Mouse (Mus musculus) heart, embryonic 11.5 days (tissue): ENCODE results near the gene Nod2. TPM values are rescaled to one million over a fixed set of nuclear protein-coding genes. Genes with fewer than 3 reads are reported as not detected.

Source experiments
- ATAC-seq: fragments of 200-750 bp; cut with Nextera tagmentation; replicated peaks from 2 replicates; pipeline ENCODE4 v1.8.0; 2017; ENCODE audit warnings: moderate library complexity; ENCODE audit not compliant: insufficient number of reproducible peaks, low FRiP score, low TSS enrichment
- H3K27ac ChIP-seq: fragments of 300-500 bp; sonication (generic); 2 replicates; pipeline ENCODE4 v1.5.1; 2014; ENCODE audit warnings: mild to moderate bottlenecking, low read depth, low read length
- H3K27me3 ChIP-seq: fragments of 300-500 bp; sonication (generic); 2 replicates; pipeline ENCODE4 v1.6.1; 2014; ENCODE audit warnings: mild to moderate bottlenecking, low read length, mixed read lengths; ENCODE audit not compliant: control insufficient read depth, insufficient read depth
- H3K36me3 ChIP-seq: fragments of 300-500 bp; sonication (generic); 2 replicates; pipeline ENCODE4 v1.6.1; 2014; ENCODE audit warnings: mild to moderate bottlenecking, low read length, moderate library complexity, mixed read lengths; ENCODE audit not compliant: control insufficient read depth, insufficient read depth
- H3K4me1 ChIP-seq: fragments of 300-500 bp; sonication (generic); 2 replicates; pipeline ENCODE4 v1.6.1; 2014; ENCODE audit warnings: low read length; ENCODE audit not compliant: control insufficient read depth, insufficient read depth
- H3K4me2 ChIP-seq: fragments of 300-500 bp; sonication (generic); 2 replicates; pipeline ENCODE4 v1.6.1; 2014; ENCODE audit warnings: mild to moderate bottlenecking, moderate library complexity
- H3K4me3 ChIP-seq: fragments of 300-500 bp; sonication (generic); 2 replicates; pipeline ENCODE4 v1.5.1; 2014; ENCODE audit warnings: low read depth, low read length
- H3K9ac ChIP-seq: fragments of 300-500 bp; sonication (generic); 2 replicates; pipeline ENCODE4 v1.6.1; 2014; ENCODE audit warnings: mild to moderate bottlenecking, low read depth, low read length, moderate library complexity
- H3K9me3 ChIP-seq: fragments of 300-500 bp; sonication (generic); replicated peaks from 2 replicates; pipeline ENCODE4 v1.6.1; 2016; ENCODE audit warnings: low read length; ENCODE audit not compliant: control insufficient read depth
- WGBS: fragments of 180-500 bp; shearing (Covaris S2); extraction: QIAGEN DNeasy Blood & Tissue Kit; methylation state at CpG from one replicate; pipeline ENCODE4 v1.1.7; 2014; ENCODE audit not compliant: insufficient replicate concordance; 5-methylcytosine and 5-hydroxymethylcytosine counted together
- polyA plus RNA-seq: library from polyadenylated mRNA; unstranded; fragments of >200 nt; fragmentation: Nextera tagmentation; extraction: Ambion mirVana; gene quantifications from 2 replicates; pipeline ENCODE4 v1.2.1, GENCODE M21; 2014

Nod2 gene
- polyA plus RNA-seq, 1 experiment from 2014 or later: 0.04 TPM

DNA sequence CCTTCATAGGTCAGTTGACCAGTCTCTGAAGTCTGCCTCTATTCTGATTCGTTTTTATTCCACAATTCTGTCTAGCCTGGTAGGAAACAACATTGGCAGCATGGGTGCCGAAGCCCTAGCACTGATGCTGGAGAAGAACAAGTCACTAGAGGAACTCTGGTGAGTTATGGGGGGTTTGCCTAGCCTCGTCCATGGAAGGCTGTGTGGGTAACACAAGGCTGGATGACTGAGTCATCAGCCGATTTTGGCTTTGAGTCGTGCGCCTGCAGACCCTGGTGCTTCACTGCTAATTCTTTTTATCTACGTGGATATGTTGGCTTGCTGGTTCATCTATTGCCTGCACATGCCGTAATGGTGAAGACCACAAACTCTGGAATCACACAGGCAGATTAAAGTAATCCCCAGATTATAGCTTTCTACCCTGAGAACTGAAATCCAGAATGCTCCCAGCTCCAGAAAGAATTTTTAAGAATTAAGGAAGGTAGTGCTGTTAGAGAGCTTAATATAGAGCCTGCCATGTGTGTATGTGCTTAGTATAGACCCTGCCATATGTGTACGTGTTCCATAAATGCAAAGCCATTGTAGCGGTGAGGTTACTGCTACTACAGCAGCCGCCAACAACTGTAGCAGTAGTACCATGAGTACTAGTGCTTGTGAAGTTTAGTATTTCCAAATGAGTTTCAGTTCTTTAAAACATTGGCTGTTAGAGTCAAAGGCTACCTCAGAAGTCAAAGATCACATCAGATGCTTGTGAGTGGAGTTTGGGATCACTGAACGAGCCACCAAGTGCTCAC is 28.5 kb downstream of the Nod2 start:
- H3K4me3 ChIP-seq: no peak overlapping the region
- no peaks in the 10 kb centered on the region for H3K9me3 ChIP-seq
- no peak overlapping the region for H3K4me2 ChIP-seq
- H3K27me3 ChIP-seq: no peaks in the 10 kb centered on the region; the same call in 1 of the 2 replicates
- H3K4me1 ChIP-seq: no peaks in the 10 kb centered on the region
- 80% methylated on average over 12 of the region's 12 CpGs for WGBS
- H3K27ac ChIP-seq: no peak overlapping the region
- no peak overlapping the region for H3K9ac ChIP-seq
- no peak for ATAC-seq
- no peaks in the 10 kb centered on the region for H3K36me3 ChIP-seq

DNA sequence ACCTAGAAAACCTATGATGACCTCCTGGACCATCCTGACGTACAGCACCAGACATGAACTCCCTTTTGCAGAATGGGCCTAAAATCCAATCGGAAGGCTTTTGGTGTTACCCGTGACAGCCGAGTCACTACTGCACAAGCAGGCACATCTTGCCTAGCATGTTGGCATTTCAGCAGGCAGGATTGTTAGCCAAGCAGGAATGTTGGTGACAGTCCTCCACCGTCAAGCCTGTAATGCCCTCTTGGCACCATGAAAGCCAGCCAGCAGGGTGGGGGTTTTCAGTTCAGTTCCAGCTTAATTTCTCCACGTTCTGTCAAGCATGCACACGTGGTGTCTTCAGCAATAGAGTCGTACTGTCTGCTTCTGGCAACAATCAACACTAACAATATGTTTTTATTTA is 30.0 kb downstream of the Nod2 start:
- WGBS: 79% methylated on average over 8 of the region's 8 CpGs
- ATAC-seq: no peak

DNA sequence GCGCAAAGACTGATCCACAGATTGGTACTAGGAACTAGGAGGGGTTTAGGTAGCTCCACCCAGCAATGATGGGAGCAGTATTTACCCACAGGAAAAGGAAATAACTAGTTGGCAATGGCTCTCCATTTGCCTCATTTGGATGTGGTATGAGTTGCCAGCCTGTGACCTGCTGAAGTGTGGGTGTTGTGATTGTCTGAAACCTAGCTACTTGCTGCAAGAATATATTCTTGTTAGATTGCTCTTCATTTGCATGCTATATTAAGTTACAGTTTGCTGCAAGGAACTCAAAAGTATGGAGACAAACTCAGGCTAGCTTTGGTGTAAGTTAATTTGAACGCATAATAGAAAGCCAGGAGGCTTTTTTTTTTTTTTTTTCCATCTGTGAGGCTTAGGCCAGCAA is 33.5 kb downstream of the Nod2 start:
- no peak overlapping the region for H3K4me3 ChIP-seq
- WGBS: 86% methylated on average over 2 of the region's 2 CpGs
- no peaks in the 10 kb centered on the region for H3K36me3 ChIP-seq
- H3K27ac ChIP-seq: no peak overlapping the region
- H3K4me1 ChIP-seq: no peaks in the 10 kb centered on the region
- no peaks in the 10 kb centered on the region for H3K27me3 ChIP-seq
- H3K9ac ChIP-seq: no peak overlapping the region
- H3K4me2 ChIP-seq: no peak overlapping the region
- no peaks in the 10 kb centered on the region for H3K9me3 ChIP-seq
- no peak for ATAC-seq

More for the DNA sequence above, 30.0 kb downstream of the Nod2 start:
- Histone ChIP-seq H3K36me3 (no peaks in the 10 kb centered on the region), H3K4me3 (no peak overlapping the region), H3K4me2 (no peak overlapping the region), H3K4me1 (no peaks in the 10 kb centered on the region), H3K9me3 (no peaks in the 10 kb centered on the region), H3K27me3 (no peaks in the 10 kb centered on the region; the same call in 1 of the 2 replicates), H3K27ac (no peak overlapping the region), H3K9ac (no peak overlapping the region)

DNA sequence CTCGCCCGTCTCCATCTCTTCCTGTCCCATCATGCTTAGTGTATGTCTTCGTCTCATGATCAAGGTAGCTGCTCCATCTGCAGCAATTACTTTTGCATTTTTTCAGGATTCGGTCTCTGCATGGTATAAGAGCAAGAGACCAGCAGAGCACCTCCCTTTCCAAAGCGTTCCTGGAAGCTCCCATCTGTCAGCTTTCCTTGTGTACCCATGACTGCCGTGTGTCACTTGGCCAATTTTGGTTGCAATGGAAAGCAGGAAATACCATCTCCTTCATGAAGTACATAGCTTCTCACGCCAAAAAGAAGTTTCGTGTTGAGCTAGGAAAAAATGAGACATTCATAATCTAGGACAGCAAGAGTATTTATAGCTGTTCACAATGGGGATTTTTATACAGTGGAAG is 33.9 kb downstream of the Nod2 start:
- no peaks in the 10 kb centered on the region for H3K9me3 ChIP-seq
- H3K27me3 ChIP-seq: no peaks in the 10 kb centered on the region
- no peak overlapping the region for H3K9ac ChIP-seq
- no peak for ATAC-seq
- no peak overlapping the region for H3K4me2 ChIP-seq
- no peaks in the 10 kb centered on the region for H3K4me1 ChIP-seq
- no peak overlapping the region for H3K4me3 ChIP-seq
- no peaks in the 10 kb centered on the region for H3K36me3 ChIP-seq
- H3K27ac ChIP-seq: no peak overlapping the region
- WGBS: 79% methylated on average over 8 of the region's 8 CpGs

DNA sequence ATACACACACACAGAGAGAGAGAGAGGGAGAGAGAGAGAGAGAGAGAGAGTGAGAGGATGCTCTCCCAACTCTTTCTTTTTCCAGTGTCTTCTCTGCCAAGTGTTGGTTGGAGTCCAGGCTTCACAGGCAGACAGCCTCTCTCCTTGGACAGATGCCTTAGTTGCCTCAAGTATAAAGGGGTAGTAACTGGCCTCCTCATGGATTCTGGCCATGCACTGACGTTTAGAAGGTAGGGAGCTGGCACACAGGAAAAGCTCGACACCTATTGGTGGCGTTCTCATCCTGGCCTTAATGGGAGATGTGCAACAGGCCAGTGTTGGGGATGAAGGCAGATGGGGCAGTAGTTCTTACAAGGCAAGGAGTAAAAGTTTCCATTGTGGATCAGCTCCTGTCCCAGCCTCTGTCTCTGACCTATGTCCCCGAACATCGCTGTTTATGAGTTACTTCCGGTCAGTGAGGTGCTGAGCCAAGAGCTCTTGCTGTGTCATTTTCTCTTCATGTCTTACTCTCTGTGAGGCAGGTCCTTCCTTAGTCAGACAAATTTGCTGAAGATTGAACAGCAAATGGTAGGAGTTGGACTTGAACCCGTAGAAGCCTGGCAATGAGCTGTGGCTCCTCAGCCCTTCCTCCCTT is 36.7 kb downstream of the Nod2 start:
- H3K27me3 ChIP-seq: no peaks in the 10 kb centered on the region
- H3K9me3 ChIP-seq: no peaks in the 10 kb centered on the region
- no peak for ATAC-seq
- H3K4me2 ChIP-seq: no peak overlapping the region
- 79% methylated on average over 7 of the region's 7 CpGs for WGBS
- no peak overlapping the region for H3K4me3 ChIP-seq
- no peak overlapping the region for H3K27ac ChIP-seq
- H3K9ac ChIP-seq: no peak overlapping the region
- H3K36me3 ChIP-seq: no peaks in the 10 kb centered on the region
- no peaks in the 10 kb centered on the region for H3K4me1 ChIP-seq

DNA sequence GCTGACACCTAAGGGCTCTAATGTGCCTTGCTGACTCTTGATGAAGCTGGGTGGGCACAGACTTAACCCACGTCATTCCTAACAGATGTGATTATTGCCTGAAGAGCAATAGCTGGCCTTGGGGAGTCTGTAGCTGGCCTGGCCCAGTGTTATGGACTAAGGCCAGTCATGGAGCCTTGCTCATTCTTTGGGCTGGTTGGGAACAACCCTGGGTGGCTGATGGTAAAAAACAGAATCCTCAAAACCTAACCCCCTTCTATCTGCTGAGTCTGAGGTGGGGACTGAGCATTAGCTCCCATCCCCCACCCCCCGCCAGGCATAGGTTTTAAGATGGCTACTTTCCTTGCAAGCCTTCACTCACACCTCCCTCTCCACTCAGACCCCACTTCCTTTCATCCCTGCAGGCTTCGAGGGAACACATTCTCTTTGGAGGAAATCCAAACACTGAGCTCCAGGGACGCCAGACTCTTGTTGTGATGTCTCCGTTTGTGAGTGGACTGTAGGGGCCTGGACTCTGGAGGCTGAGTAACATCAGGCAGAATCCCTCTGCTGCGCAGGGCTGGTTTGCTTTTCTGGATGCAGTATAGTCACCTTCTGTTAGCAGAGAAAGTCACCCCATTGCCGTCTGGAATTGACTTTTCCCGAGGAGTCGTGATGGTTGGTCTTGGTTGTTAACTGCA is 39.3 kb downstream of the Nod2 start:
- no peaks in the 10 kb centered on the region for H3K36me3 ChIP-seq
- WGBS: 40% methylated on average over 9 of the region's 9 CpGs

DNA sequence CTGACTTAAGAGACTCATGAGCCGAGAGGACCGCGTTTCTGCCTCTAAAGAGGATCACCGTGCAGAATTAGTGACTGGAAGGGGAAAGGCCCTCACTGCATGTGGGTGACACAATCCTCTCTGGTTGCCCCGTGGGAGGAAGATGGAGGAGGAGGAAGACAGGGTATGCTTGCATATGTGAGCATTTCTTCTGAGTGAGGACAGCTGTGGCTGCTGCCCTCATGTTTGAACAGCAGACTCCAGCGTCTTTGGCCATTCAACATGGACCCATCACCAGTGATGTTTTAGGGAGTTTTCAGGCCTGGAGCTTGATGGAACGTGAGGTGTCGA is 39.8 kb downstream of the Nod2 start:
- Histone ChIP-seq H3K4me1 (no peaks in the 10 kb centered on the region), H3K4me3 (no peak overlapping the region), H3K27me3 (no peaks in the 10 kb centered on the region), H3K4me2 (no peak overlapping the region), H3K9me3 (no peaks in the 10 kb centered on the region), H3K9ac (no peak overlapping the region), H3K36me3 (no peaks in the 10 kb centered on the region), H3K27ac (no peak overlapping the region)
- 76% methylated on average over 8 of the region's 8 CpGs for WGBS
- no peak for ATAC-seq

More for the DNA sequence above, 39.3 kb downstream of the Nod2 start:
- ATAC-seq: no peak
- no peak overlapping the region for H3K4me2 ChIP-seq
- no peak overlapping the region for H3K9ac ChIP-seq
- no peaks in the 10 kb centered on the region for H3K27me3 ChIP-seq
- H3K4me1 ChIP-seq: no peaks in the 10 kb centered on the region
- no peak overlapping the region for H3K27ac ChIP-seq
- no peaks in the 10 kb centered on the region for H3K9me3 ChIP-seq
- H3K4me3 ChIP-seq: no peak overlapping the region

DNA sequence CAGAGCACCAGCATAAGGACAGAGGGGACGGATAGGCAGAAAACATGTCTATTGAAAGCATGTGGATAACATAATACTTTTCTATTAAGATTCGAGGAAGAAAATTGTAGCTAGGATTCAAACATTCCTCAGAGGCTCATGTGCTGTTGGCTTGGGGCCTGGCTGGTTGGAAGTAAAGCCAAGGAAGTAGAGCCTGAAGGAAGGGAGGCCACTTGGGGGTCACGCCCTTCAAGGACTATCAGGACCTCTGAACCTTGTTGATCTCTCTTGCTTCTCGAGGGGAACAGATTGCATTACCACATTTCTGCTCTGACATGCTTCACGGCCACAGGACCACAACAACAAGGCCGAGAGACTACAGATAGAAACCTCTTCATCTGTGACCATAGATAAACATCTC is 42.0 kb downstream of the Nod2 start:
- no peaks in the 10 kb centered on the region for H3K4me1 ChIP-seq
- H3K9me3 ChIP-seq: no peaks in the 10 kb centered on the region
- H3K9ac ChIP-seq: no peak overlapping the region
- WGBS: 74% methylated on average over 6 of the region's 6 CpGs
- no peak overlapping the region for H3K4me3 ChIP-seq
- no peaks in the 10 kb centered on the region for H3K36me3 ChIP-seq
- no peak overlapping the region for H3K4me2 ChIP-seq
- no peak overlapping the region for H3K27ac ChIP-seq
- ATAC-seq: no peak
- H3K27me3 ChIP-seq: no peaks in the 10 kb centered on the region
